In genomic region chr7:124668058-124668457, GRCm38 (mm10) we compare ENCODE assay signal across 13 mouse cellular contexts.
"Had no signal": no experiment of that assay in that cellular context is flagged by ENCODE, and none has a peak within 500 bp of the region (broad histone marks: within the 10 kb centered on the region; RNA-seq: fewer than 3 reads in every experiment).

No protein-coding gene starts in this region.

- H3K4me2 ChIP-seq: midbrain, embryonic 11.5 days; midbrain, embryonic 13.5 days; neural tube, embryonic 12.5 days; stomach, embryonic 15.5 days had no signal

- H3K36me3 ChIP-seq: midbrain, embryonic 13.5 days; neural tube, embryonic 12.5 days; stomach, embryonic 15.5 days had no signal

- DNase-seq: lung, adult 2 months; lung, postnatal 10 days; lung, postnatal 4 days; right cerebral cortex, postnatal 14 days; thymus, adult 2 months; thymus, postnatal 25 days; thymus, postnatal 4 days had no signal

- ATAC-seq: midbrain, embryonic 13.5 days had no signal

- H3K27ac ChIP-seq: liver, embryonic 14.5 days; midbrain, embryonic 13.5 days; neural tube, embryonic 12.5 days; stomach, embryonic 15.5 days; stomach, postnatal 0 days had no signal

- H3K9me3 ChIP-seq: midbrain, embryonic 13.5 days; neural tube, embryonic 12.5 days; stomach, embryonic 15.5 days had no signal

- H3K27me3 ChIP-seq: midbrain, embryonic 13.5 days; neural tube, embryonic 12.5 days; stomach, embryonic 15.5 days had no signal

- H3K4me1 ChIP-seq: neural tube, embryonic 12.5 days; stomach, embryonic 15.5 days had no signal

- H3K4me3 ChIP-seq: midbrain, embryonic 13.5 days; neural tube, embryonic 12.5 days; stomach, embryonic 15.5 days had no signal

- H3K9ac ChIP-seq: liver, embryonic 14.5 days; midbrain, embryonic 13.5 days; neural tube, embryonic 12.5 days; stomach, embryonic 15.5 days had no signal
